Mouse (Mus musculus) brain, embryonic 14.5 days (tissue): ENCODE measurements at regions not wholly inside any gene's neighbourhood (a gene's known extent, or its start where the extent isn't known, plus 50 kb on each side); places are given as distances from the start of the nearest gene placed in this dataset.

Experiments used
- CTCF ChIP-seq: fragments of 200-500 bp; IDR thresholded peaks from 2 replicates; pipeline ENCODE4 v1.5.1; 2012; ENCODE audit warnings: inconsistent platforms, mild to moderate bottlenecking, moderate library complexity, borderline replicate concordance; ENCODE audit not compliant: insufficient read depth, insufficient read length; ENCODE audit errors: extremely low read depth
- POLR2A ChIP-seq: fragments of 200-500 bp; IDR thresholded peaks from 2 replicates; pipeline ENCODE4 v1.6.1; 2012; ENCODE audit warnings: mild to moderate bottlenecking, inconsistent platforms, borderline replicate concordance; ENCODE audit not compliant: poor library complexity, insufficient read depth, insufficient read length, severe bottlenecking; ENCODE audit errors: extremely low read depth

DNA sequence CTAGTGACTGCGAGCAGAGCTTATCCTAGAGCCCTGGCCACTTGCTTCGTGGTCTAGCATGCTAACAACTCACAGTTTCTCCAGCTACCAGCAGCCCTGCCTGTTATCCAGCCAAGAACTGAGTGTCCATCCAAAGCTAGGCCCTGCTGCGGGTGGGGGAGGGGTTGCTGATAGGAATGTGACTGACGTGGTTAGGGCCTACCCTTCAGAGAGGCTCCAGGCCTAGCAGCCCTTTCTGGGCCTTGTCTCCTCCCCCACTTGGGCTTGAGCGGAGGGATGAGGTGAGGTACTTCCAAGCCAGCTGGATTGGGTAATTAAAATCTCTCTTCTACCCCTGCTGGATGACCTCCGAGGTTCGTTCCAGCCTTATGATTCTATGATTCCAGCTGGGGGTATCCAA lies 79.2 kb downstream of the Efnb1 start:
- TF ChIP-seq CTCF (no peak), POLR2A (no peak)
